9 mouse cellular contexts compared by ENCODE assay signal in the genomic region with DNA sequence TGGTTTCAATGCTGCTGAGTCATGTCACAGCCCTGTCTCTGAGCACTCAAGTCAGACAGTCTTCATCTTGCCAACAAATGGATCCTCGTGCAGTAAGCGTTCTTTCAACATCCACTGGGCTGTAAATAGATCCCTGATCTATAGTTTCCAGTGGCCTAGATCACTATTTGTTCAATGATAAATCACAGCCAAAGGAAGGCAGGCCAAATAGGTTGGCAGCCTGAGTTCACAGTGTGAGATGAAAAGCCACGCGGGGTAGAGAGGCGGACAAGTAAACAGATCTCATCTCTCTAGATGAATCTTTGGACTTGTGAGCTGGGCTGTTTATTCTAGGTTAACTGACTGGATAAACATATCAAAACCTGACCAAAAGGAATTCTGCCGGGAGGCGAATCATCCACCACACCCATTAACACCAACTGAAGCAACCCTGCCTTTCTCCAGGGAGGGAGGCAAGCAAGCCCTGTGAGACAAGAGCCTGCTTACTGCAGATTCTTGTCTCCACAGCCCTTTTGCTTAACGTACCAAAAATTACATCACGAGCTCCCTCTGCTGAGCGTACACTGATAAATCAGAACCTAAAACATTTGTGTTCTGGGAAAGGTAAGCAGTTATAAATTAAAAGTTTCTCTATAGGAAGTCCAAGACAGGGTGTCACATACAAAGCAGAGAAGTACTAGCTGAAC. TPM values are rescaled to one million over a fixed set of nuclear protein-coding genes. Genes with fewer than 3 reads are reported as not detected.
DNase-seq lines count a peak whose midpoint lies in the region; ATAC-seq and TF ChIP-seq lines count a peak whose summit lies in the region.
"Had no signal": no experiment of that assay in that cellular context is flagged by ENCODE, and none has a peak within 500 bp of the region (broad histone marks: within the 10 kb centered on the region; RNA-seq: fewer than 3 reads in every experiment).

No protein-coding gene starts in this region.

- no peaks in the 10 kb centered on the region for H3K9me3 ChIP-seq in heart, postnatal 0 days (replicated peaks; ENCODE audit: control insufficient read depth, low read length)
- no peaks in the 10 kb centered on the region for H3K9me3 ChIP-seq in heart, embryonic 10.5 days

- no peak overlapping the region for H3K9ac ChIP-seq in heart, postnatal 0 days (replicated peaks; ENCODE audit: low read depth, low read length)

- H3K4me2 ChIP-seq in heart, postnatal 0 days (ENCODE audit: low read depth, low read length), result no peak overlapping the region

- no peak for TF ChIP-seq EP300 in heart, postnatal 0 days (IDR thresholded peaks at IDR 0.05; ENCODE audit: low read depth)

- no peak for DNase-seq in heart, postnatal 0 days (ENCODE audit: low spot score)
- no peak for DNase-seq in heart, embryonic 10.5 days (ENCODE audit: low spot score)
- peak; percentile 84 for DNase-seq in NIH3T3 (ENCODE audit: low read depth)
- peak; percentile 11 to 30 for DNase-seq in cerebellum, postnatal 36 days
- DNase-seq in layer of hippocampus, adult 2 months (ENCODE audit: low spot score in 2 of 2), result peak; percentile 42 to 46
- DNase-seq in lung, postnatal 36 days, result peak; percentile 16
- no peak for DNase-seq in ovary, postnatal 36 days (ENCODE audit: low spot score)
- DNase-seq in thymus, postnatal 4 days, result no peak

- TF ChIP-seq CTCF in heart, postnatal 0 days (IDR thresholded peaks at IDR 0.05; ENCODE audit: low read depth), result peak; percentile 34
- peak; percentile 75 for TF ChIP-seq CTCF in layer of hippocampus, adult 2 months (conservative IDR thresholded peaks at IDR 0.05)

- H3K4me1 ChIP-seq in heart, postnatal 0 days (ENCODE audit: control insufficient read depth, insufficient read depth), result no peaks in the 10 kb centered on the region
- H3K4me1 ChIP-seq in heart, embryonic 10.5 days, result no peaks in the 10 kb centered on the region
- H3K4me1 ChIP-seq: megakaryocyte, embryonic 14.5 days had no signal

- H3K27ac ChIP-seq in heart, postnatal 0 days (ENCODE audit: low read depth), result no peak overlapping the region
- H3K27ac ChIP-seq in heart, embryonic 10.5 days, result no peak overlapping the region
- no peak overlapping the region for H3K27ac ChIP-seq in layer of hippocampus, adult 2 months

- H3K4me3 ChIP-seq in heart, postnatal 0 days (ENCODE audit: low read depth, low read length), result no peak overlapping the region
- no peak overlapping the region for H3K4me3 ChIP-seq in heart, embryonic 10.5 days
- no peak overlapping the region for H3K4me3 ChIP-seq in layer of hippocampus, adult 2 months
- H3K4me3 ChIP-seq: megakaryocyte, embryonic 14.5 days had no signal

- no peaks in the 10 kb centered on the region for H3K27me3 ChIP-seq in heart, postnatal 0 days (ENCODE audit: control insufficient read depth, insufficient read depth, low read length)
- peaks cover 5% of the 10 kb centered on the region; the same call in 1 of the 2 replicates for H3K27me3 ChIP-seq in heart, embryonic 10.5 days (ENCODE audit: insufficient read depth, poor library complexity, severe bottlenecking)

- 56% methylated on average over 10 of the region's 10 CpGs for WGBS in heart, postnatal 0 days
- WGBS in heart, embryonic 10.5 days, result 63% methylated on average over 10 of the region's 10 CpGs

- no peak for ATAC-seq in heart, postnatal 0 days (ENCODE audit: insufficient read depth, low read depth)

- no peaks in the 10 kb centered on the region for H3K36me3 ChIP-seq in heart, postnatal 0 days (replicated peaks; ENCODE audit: control insufficient read depth, insufficient read depth, low read length)
- H3K36me3 ChIP-seq in heart, embryonic 10.5 days, result no peaks in the 10 kb centered on the region

RNA-seq across cellular contexts. Expression of gene Aox3, which starts 31.6 kb away (rescaled TPM):
- not detected in 2 replicates for total RNA-seq in heart, postnatal 0 days (2014; rRNA removed; ENCODE audit: low replicate concordance)
- 0.12 and 0.54 TPM in 2 replicates for polyA plus RNA-seq in heart, postnatal 0 days (2015; fragmentation: Nextera tagmentation; extraction: Ambion mirVana)
- 0.04 TPM in 1 of 2 replicates, not detected in the other for polyA plus RNA-seq in heart, embryonic 10.5 days (2016; fragmentation: Nextera tagmentation; extraction: Ambion mirVana)
- total RNA-seq in layer of hippocampus, adult 2 months (2021), result 1 to 10 TPM; 2.5 to 2.9 TPM

Comparison
In these comparisons a context has a peak if more than half of its experiments do, and no peak if none do; other contexts are left out.
1. DNase-seq: peak in NIH3T3 (single experiment), cerebellum, postnatal 36 days (2 of 2), layer of hippocampus, adult 2 months (2 of 2) and lung, postnatal 36 days (single experiment); none in heart, postnatal 0 days (single experiment), heart, embryonic 10.5 days (single experiment), ovary, postnatal 36 days (single experiment) and thymus, postnatal 4 days (single experiment).